Mouse (Mus musculus): ENCODE results near the gene Tmem136.

DNA sequence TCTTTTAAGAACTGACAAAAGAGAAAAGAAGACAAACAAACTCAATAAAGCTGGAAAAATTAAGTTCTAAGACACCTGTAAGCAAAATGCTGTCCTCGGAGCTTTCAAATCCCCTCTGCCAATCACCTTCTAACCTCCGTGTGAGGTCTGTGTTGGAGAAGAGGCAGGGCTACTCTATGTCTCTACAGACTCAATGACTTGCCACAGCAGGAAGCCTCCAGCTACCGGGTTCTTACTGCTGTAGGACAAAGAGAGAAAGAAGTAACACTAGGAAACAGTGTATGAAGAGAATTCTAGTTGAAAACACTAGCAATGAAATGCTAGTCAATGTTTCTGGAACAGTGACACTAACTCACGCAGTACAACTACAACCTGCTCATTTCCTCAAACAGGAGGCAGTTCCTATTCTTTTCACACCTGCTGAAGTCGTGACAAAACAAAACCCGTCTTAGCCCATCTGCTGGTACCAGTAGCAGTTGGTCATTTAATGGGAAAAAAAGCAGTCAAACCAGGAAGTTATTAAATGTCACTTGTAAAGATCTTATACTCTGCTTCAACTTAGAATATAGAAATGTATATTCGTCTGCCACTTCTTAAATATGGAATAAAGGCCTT is 32.8 kb downstream of the Tmem136 start:
- TF ChIP-seq CEBPB (IDR thresholded peaks at IDR 0.05; ENCODE audit: insufficient read depth, poor library complexity, severe bottlenecking), result no peak
- TF ChIP-seq USF1 (IDR thresholded peaks at IDR 0.05; ENCODE audit: low read depth), result no peak
- no peak for TF ChIP-seq MAX (IDR thresholded peaks at IDR 0.05; ENCODE audit: low read depth)
- no peak for TF ChIP-seq POLR2A (IDR thresholded peaks at IDR 0.05; ENCODE audit: insufficient read length, low read depth)
- TF ChIP-seq MYOD1 (IDR thresholded peaks at IDR 0.05; ENCODE audit: control insufficient read depth in 1 of 3, insufficient read length in 2 of 3, low read depth in 2 of 3), result no peak
- TF ChIP-seq REST (IDR thresholded peaks at IDR 0.05; ENCODE audit: insufficient read depth, insufficient read length), result no peak

All from myocyte (in vitro differentiated cells).